Mouse (Mus musculus) cerebellum, adult (tissue): ENCODE data around the gene Zfp750.

ENCODE experiments used
- ATAC-seq: cut with Nextera tagmentation; 2 replicates; pipeline ENCODE4 v1.9.2; 2017; ENCODE audit warnings: mild to moderate bottlenecking, moderate library complexity, mixed read lengths; ENCODE audit not compliant: insufficient number of reproducible peaks, low FRiP score, low TSS enrichment

Gene Zfp750

GRCm38 (mm10) chr11:121481129-121481528 lies 38.0 kb downstream of the Zfp750 start:
- no peak for ATAC-seq

- ATAC-seq, result no peak
These were observed 39.5 kb downstream of the Zfp750 start for GRCm38 (mm10) chr11:121479476-121480203.

- ATAC-seq, result no peak
These were observed 43.3 kb downstream of the Zfp750 start for GRCm38 (mm10) chr11:121475699-121476415.

DNA sequence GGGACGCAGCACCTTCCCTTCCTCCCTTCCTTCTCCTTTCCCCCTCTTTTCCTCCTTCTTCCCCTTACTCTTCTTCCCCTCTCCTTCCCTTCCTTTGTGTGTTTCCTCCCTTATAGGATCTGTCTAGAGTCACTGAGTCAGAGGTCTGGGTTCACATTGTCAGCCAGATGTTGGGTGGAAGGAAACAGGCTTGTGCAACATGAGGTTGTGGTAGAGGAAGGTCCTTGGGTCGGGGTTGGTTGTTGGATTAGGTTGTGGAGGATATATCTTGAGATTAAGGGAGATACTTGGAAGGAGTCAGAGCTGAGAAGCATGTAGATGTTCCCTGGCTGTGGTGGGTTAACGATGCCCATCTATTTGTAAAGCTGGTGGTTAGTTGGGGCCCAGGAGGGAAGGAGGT lies 44.3 kb downstream of the Zfp750 start:
- ATAC-seq, result no peak

DNA sequence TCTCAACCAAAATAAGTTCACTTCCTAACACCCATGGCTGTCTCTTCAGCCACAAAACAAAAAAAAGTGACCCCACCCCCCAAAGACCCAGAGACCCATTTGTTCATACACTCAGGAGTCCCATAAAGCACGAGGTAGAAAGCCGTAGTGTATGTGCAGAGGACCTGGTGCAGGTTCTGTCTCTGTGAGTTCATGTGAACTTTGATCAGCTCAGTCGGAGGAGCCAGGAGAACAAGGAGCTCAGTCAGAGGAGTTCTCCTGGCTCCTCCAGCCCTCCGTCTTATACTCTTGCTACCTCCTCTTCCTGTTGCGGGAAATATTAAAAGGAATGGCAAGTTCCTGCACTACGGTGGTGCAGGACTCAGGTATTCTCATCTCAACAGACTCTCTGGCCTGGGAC lies 51.7 kb downstream of the Zfp750 start:
- no peak for ATAC-seq
